Mouse (Mus musculus): ENCODE measurements around the gene Chia1.

DNA sequence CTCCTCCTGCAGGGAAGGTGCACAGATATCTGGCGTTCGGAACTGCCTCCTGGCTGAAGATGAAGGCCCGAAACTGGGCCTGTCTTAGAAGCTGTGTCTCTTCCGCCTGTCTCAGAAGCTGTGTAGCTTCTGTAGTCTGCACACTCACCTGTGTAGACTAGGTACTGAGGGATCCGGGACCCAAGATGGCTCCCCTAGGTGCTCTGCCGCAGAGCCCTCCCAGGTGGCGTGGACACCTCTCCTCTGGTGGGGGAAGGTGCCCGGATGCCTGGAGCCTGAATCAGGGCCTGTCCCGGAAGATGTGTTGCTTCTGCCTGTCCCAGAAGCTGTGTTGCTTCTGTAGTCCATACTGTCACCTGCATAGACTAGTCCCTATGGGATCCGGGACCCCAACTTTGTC, 31.1 kb downstream of the Chia1 start:
- TF ChIP-seq GATA1 (IDR thresholded peaks at IDR 0.05; ENCODE audit: borderline replicate concordance, low read length) (no peak), FLI1 (IDR thresholded peaks at IDR 0.05; ENCODE audit: low read length) (no peak)
